In the genomic region with DNA sequence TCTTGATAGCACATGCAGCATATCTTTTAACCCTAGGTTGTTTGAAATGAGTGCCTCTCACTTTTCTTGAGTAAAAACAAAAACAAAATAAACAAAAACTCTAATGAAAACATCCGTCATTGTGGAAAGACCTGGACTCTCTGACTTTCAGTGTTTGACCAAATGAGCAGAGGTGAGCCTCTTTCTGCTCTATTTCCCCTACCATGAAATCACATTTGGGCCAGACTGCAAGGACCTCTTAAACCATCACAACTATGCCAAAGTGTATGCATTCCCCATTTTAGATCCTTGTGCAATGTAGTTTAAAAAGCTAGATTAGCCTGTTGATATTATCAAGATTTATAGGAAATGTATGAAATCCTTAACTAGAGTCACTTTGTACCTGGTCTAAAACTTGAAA, we compare ENCODE assay signal across 23 mouse cellular contexts. TPM values are rescaled to one million over a fixed set of nuclear protein-coding genes. Genes with fewer than 3 reads are reported as not detected.
DNase-seq lines count a peak whose midpoint lies in the region; ATAC-seq and TF ChIP-seq lines count a peak whose summit lies in the region.
"Had no signal": no experiment of that assay in that cellular context is flagged by ENCODE, and none has a peak within 500 bp of the region (broad histone marks: within the 10 kb centered on the region; RNA-seq: fewer than 3 reads in every experiment).

No protein-coding gene starts in this region.

- TF ChIP-seq CTCF in forebrain, postnatal 0 days (IDR thresholded peaks at IDR 0.05; ENCODE audit: low read depth): no peak

- H3K4me2 ChIP-seq in heart, embryonic 13.5 days: peak overlapping the region; percentile 90; the same call in 1 of the 2 replicates
- 0 out of 2 replicates have a peak overlapping the region, but pooled peaks have one; percentile 3 for H3K4me2 ChIP-seq in embryonic facial prominence, embryonic 13.5 days
- H3K4me2 ChIP-seq in liver, embryonic 16.5 days (ENCODE audit: low read depth, low read length): peak overlapping the region; percentile 17; the same call in 1 of the 2 replicates
- no peak overlapping the region for H3K4me2 ChIP-seq in forebrain, postnatal 0 days (ENCODE audit: low read depth)

- H3K9me3 ChIP-seq in heart, embryonic 13.5 days: no peaks in the 10 kb centered on the region
- H3K9me3 ChIP-seq in embryonic facial prominence, embryonic 13.5 days: no peaks in the 10 kb centered on the region
- no peaks in the 10 kb centered on the region for H3K9me3 ChIP-seq in liver, embryonic 16.5 days (replicated peaks; ENCODE audit: control insufficient read depth, low read length)
- no peaks in the 10 kb centered on the region for H3K9me3 ChIP-seq in forebrain, postnatal 0 days (ENCODE audit: low read length)
- H3K9me3 ChIP-seq in hindbrain, embryonic 10.5 days: no peaks in the 10 kb centered on the region
- H3K9me3 ChIP-seq: forebrain, embryonic 12.5 days; heart, embryonic 10.5 days; neural tube, embryonic 15.5 days had no signal

- ATAC-seq in heart, embryonic 13.5 days (ENCODE audit: extremely low read depth, insufficient number of reproducible peaks, low FRiP score, low TSS enrichment): no peak
- ATAC-seq in embryonic facial prominence, embryonic 13.5 days (ENCODE audit: insufficient number of reproducible peaks, insufficient read depth, low FRiP score, low TSS enrichment, low read depth): no peak
- no peak for ATAC-seq in liver, embryonic 16.5 days (ENCODE audit: low read depth)
- no peak for ATAC-seq in forebrain, postnatal 0 days
- ATAC-seq: CD4-positive, CD25-positive, alpha-beta regulatory T cell, adult 4 months; intestine, postnatal 0 days; Patski had no signal

- DNase-seq in heart, postnatal 4 days: no peak
- peak; percentile 6 for DNase-seq in A20 (ENCODE audit: low read depth, low spot score)
- no peak for DNase-seq in forebrain, postnatal 0 days
- DNase-seq in hindbrain, embryonic 10.5 days (ENCODE audit: low spot score): no peak
- DNase-seq: adrenal gland, adult 2 months; cerebellum, adult 11 months; cerebellum, adult 9-11 months; left cerebral cortex, postnatal 4 days; lung, adult 2 months; midbrain, embryonic 14.5 days; right cerebral cortex, adult 18-20 months; thymus, adult 18-20 months; thymus, postnatal 36 days had no signal

- WGBS in heart, embryonic 13.5 days: 71% methylated on average over 1 of the region's 1 CpGs
- 63% methylated on average over 1 of the region's 1 CpGs for WGBS in embryonic facial prominence, embryonic 13.5 days
- 40% methylated on average over 1 of the region's 1 CpGs for WGBS in liver, embryonic 16.5 days (ENCODE audit: insufficient replicate concordance)
- 77% methylated on average over 1 of the region's 1 CpGs for WGBS in forebrain, postnatal 0 days
- WGBS in hindbrain, embryonic 10.5 days: 74% methylated on average over 1 of the region's 1 CpGs

- H3K27me3 ChIP-seq in heart, embryonic 13.5 days (replicated peaks): no peaks in the 10 kb centered on the region
- no peaks in the 10 kb centered on the region for H3K27me3 ChIP-seq in embryonic facial prominence, embryonic 13.5 days
- H3K27me3 ChIP-seq in liver, embryonic 16.5 days (ENCODE audit: control insufficient read depth, insufficient read depth, low read depth, low read length): no peaks in the 10 kb centered on the region
- H3K27me3 ChIP-seq in forebrain, postnatal 0 days (ENCODE audit: insufficient read depth, low read length): no peaks in the 10 kb centered on the region
- H3K27me3 ChIP-seq in hindbrain, embryonic 10.5 days (ENCODE audit: insufficient read depth, poor library complexity, severe bottlenecking): no peaks in the 10 kb centered on the region
- H3K27me3 ChIP-seq: forebrain, embryonic 12.5 days; neural tube, embryonic 15.5 days; Patski had no signal

- peaks cover 42% of the 10 kb centered on the region for H3K4me1 ChIP-seq in heart, embryonic 13.5 days
- H3K4me1 ChIP-seq in embryonic facial prominence, embryonic 13.5 days: peaks cover 33% of the 10 kb centered on the region
- H3K4me1 ChIP-seq in liver, embryonic 16.5 days (ENCODE audit: control insufficient read depth, low read depth, low read length): peaks cover 22% of the 10 kb centered on the region
- peaks cover 21% of the 10 kb centered on the region for H3K4me1 ChIP-seq in forebrain, postnatal 0 days (ENCODE audit: insufficient read depth)
- peaks cover 36% of the 10 kb centered on the region for H3K4me1 ChIP-seq in hindbrain, embryonic 10.5 days (replicated peaks)

- no peak overlapping the region for H3K27ac ChIP-seq in heart, embryonic 13.5 days (replicated peaks)
- H3K27ac ChIP-seq in embryonic facial prominence, embryonic 13.5 days: no peak overlapping the region
- no peak overlapping the region for H3K27ac ChIP-seq in liver, embryonic 16.5 days (ENCODE audit: low read length)
- H3K27ac ChIP-seq in forebrain, postnatal 0 days (ENCODE audit: low read depth, low read length): no peak overlapping the region
- no peak overlapping the region for H3K27ac ChIP-seq in hindbrain, embryonic 10.5 days
- H3K27ac ChIP-seq: forebrain, embryonic 12.5 days; heart, embryonic 10.5 days; left cerebral cortex, adult 2 months; neural tube, embryonic 15.5 days had no signal

- no peaks in the 10 kb centered on the region for H3K36me3 ChIP-seq in heart, embryonic 13.5 days
- no peaks in the 10 kb centered on the region for H3K36me3 ChIP-seq in embryonic facial prominence, embryonic 13.5 days
- H3K36me3 ChIP-seq in liver, embryonic 16.5 days (ENCODE audit: control insufficient read depth, insufficient read depth): no peaks in the 10 kb centered on the region
- no peaks in the 10 kb centered on the region for H3K36me3 ChIP-seq in forebrain, postnatal 0 days (ENCODE audit: insufficient read depth)
- H3K36me3 ChIP-seq in hindbrain, embryonic 10.5 days: no peaks in the 10 kb centered on the region
- H3K36me3 ChIP-seq: heart, embryonic 10.5 days; neural tube, embryonic 15.5 days had no signal

- H3K4me3 ChIP-seq in heart, embryonic 13.5 days: no peak overlapping the region
- H3K4me3 ChIP-seq in embryonic facial prominence, embryonic 13.5 days: no peak overlapping the region
- no peak overlapping the region for H3K4me3 ChIP-seq in liver, embryonic 16.5 days (ENCODE audit: low read depth, low read length)
- H3K4me3 ChIP-seq in forebrain, postnatal 0 days (ENCODE audit: low read depth, low read length): no peak overlapping the region
- H3K4me3 ChIP-seq in hindbrain, embryonic 10.5 days: no peak overlapping the region

- no peak overlapping the region for H3K9ac ChIP-seq in heart, embryonic 13.5 days
- H3K9ac ChIP-seq in embryonic facial prominence, embryonic 13.5 days: no peak overlapping the region
- no peak overlapping the region for H3K9ac ChIP-seq in liver, embryonic 16.5 days (ENCODE audit: low read depth, low read length)
- no peak overlapping the region for H3K9ac ChIP-seq in forebrain, postnatal 0 days
- H3K9ac ChIP-seq: forebrain, embryonic 12.5 days; neural tube, embryonic 15.5 days had no signal

RNA-seq across cellular contexts. Expression of a gene that starts 1.9 kb away (rescaled TPM):
- polyA plus RNA-seq in heart, embryonic 13.5 days (2015; fragmentation: Nextera tagmentation; extraction: Ambion mirVana): 18.1 and 22.5 TPM in 2 replicates
- 10 to 100 TPM; 28.7 to 35.1 TPM for total RNA-seq in heart, postnatal 4 days (2021)
- polyA plus RNA-seq in embryonic facial prominence, embryonic 13.5 days (2015; fragmentation: Nextera tagmentation; extraction: Ambion mirVana): 34.1 and 34.5 TPM in 2 replicates
- 30.8 and 32.3 TPM in 2 replicates for polyA plus RNA-seq in liver, embryonic 16.5 days (2015; fragmentation: Nextera tagmentation; extraction: Ambion mirVana)
- total RNA-seq in forebrain, postnatal 0 days (2014; rRNA removed): 53.8 and 70.5 TPM in 2 replicates
- 14.1 and 19.1 TPM in 2 replicates for polyA plus RNA-seq in forebrain, postnatal 0 days (2015; fragmentation: Nextera tagmentation; extraction: Ambion mirVana)
- 21.6 and 23.1 TPM in 2 replicates for polyA plus RNA-seq in hindbrain, embryonic 10.5 days (2016; fragmentation: Nextera tagmentation; extraction: Ambion mirVana)
